Mouse (Mus musculus) induced T-regulatory cell, adult 2 months (primary cell): ENCODE measurements around the gene Fxyd1.

Experiments
- DNase-seq: peaks from one replicate; pipeline ENCODE4 v3.0.0-alpha.2; 2012; ENCODE audit warnings: low read depth

Fxyd1 gene

DNA sequence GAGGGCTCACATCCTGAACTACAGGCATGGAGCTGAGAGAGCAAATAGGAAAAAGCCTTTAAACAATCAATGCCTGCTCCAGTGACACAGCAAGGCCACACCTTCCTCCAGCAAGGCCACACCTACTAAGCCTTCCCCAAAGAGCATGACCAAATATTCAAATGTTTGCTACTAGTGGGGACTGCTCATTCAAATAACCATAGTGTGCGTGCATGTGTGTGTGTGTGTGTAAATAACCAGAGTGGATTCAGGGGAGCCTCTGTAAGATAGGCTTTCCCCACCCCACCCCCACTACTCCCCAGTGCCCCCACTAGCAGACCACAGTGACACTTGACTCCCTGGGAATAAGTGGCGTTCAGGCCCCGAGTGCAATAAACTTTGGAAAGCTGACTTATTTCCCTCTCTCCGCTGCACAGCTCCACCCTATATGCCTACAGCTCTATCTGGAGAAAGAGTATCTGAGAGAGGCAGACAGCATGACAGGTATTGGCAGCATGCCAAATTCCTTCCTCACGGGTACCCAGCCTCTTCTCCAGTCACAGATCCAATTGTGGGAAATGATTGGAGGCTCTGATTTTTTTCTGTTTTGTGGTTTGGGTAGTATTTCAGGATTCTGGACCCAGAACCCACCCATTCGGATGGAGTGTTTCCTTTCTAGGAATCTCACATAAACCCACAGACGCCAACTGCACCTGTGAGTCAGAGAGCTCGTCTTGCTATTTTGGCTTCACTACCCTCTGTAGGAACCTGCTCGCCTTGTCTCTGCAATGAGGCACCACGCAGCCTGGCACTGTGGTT lies 39.7 kb downstream of the Fxyd1 start:
- peak; percentile 26 for DNase-seq

DNA sequence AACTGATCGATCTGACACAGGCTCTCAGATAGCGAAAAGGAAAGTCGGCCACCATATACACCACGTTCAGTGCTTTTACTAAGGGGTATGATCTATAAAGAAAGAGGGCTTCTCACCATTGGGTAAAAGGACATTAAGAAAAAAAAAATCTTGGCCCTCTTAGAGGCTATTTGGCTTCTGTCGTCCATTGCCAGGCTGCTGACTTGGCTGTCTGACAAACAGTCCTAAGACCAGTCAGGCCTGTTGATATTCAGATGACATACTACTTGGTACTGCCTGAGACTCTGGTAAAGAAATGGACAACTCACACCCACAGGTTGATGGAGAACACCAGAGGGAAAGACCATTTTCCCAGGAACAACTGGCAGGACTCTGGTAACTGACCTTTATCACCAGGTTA lies 44.0 kb downstream of the Fxyd1 start:
- no peak for DNase-seq

DNA sequence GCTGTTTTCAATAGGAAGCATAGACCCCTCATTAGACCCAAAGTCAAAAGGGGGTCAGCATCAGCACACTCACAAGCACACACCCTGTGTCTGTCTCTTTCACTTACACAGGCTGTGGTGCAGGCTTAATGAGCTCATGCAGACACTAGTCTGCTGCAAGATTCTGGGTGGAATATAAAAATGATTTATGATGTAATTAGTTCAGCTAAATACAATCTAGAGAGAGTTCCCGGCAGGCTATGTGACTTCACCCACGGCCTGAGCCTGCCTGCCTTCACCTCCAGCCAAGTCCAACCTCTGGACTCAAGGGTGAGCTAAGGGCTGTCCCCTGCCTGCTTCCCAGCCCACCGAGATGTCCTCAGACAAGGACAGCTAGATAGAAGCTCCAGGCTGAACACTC lies 48.1 kb downstream of the Fxyd1 start:
- no peak for DNase-seq

DNA sequence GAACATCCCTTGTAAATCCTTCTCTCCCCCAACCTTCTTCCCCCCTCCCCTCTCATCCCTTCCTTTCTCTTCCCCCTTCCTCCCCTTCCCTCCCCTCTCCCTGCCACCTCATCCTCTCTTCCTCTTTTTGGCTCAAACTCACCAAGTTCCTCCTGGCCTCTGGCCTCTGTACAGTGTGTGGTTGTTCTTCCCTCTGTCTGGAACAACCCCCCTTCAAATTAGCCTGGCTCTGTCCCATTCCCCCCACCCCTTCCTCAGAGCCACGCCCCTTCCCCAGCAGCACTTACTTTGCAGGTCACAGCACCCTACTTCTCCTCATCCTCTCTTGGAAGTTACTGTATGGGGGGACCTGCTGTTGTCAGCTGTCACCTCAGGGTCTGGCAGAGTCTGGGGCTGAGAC lies 48.8 kb downstream of the Fxyd1 start:
- DNase-seq = no peak

DNA sequence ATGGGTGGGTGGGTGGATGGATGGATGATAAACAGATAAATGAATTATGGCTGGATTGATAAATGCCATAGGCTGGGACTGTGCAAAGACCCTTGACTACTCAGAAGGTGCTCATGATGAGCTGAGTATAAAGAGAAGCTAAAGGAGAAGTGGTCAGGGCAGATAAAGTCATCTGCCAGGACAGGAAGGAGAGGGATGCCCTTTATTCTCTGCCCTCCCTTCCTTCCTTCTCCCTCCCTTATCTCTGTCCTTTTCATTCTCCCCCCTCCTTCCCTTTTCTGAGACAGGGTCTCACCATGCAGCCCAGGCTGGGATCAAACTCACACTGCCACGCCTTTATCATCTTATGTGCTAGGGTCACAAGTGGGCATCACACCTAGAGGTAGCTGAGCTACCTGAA lies 49.2 kb downstream of the Fxyd1 start:
- no peak for DNase-seq

DNA sequence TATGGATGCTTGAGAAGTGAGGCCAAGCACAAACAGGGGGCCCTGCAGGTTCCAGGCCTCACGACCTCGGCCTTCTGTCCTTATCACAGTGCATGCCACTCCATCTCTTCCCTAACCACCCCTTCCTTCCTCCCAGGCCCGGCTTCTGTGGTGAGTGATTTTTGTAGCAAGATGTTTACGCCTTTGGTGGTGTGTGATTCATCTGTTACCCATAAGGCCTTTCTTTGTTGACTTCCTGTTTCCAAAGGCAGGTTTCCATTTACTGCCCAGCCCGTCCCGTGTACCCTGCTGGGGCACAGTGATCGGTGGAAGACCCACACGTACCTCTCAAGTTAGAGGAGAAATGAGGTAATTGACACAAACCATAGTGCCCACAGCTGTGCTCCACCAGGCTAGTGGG lies 54.3 kb downstream of the Fxyd1 start:
- DNase-seq = peak; percentile 88
